Mouse (Mus musculus) retina, postnatal 7 days (tissue): ENCODE results near the gene Srrm3.

Experiments used
- DNase-seq: peaks from one replicate; pipeline ENCODE4 v3.0.0-alpha.2; 2012; ENCODE audit warnings: low read depth, low spot score

The Srrm3 gene

DNA sequence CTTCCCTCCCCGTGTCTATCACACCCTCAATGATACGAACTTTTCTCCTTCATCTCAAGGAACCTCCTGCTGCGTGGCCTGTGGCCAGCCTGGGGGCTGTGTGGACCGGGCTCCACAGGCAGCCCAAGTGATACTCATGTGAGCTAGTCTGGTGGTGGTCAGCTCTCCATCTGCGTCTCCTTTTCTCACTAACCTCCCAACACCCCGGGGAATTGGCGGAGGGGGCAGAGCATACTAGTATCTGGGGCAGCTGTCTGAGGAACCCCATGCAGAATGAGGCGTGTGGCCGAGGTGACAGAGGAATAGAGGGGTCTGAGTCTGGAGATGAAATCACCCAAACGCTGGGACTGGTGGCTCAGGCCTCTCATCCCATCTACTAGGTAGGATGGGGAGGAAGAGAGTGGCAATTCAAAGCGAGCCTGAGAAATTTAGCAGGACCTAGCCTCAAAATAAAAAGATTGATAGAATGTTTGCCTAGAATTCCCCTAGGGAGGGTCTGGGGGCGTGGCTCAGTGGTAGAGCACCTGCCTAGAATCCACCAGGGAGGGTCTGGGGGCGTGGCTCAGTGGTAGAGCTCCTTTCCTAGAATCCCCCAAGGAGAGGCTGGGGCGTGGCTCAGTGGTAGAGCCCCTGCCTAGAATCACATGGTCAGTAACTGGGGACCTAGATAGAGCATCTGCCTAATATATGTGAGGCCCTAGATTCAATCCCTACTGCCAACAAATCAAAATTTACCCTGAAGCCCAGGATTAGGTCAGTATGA lies 63.2 kb downstream of the Srrm3 start:
- DNase-seq, result no peak

DNA sequence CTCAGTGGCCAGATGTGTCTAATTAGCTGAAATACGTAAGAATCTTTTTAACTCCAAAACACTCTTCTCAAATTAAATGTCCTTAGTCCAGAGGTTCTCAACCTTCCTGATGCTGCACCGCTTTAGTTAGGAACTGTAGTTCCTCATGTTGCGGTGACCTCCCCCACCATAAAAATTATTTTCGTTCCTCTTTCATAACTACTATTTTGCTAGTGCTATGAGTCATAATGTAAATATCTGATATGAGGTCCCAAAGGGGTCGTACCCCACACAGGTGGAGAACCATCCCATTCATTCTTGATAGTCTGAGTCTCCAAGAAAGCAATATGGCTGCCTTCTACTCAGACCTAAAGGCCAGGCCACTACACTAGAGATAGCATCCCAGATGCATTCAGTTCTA lies 63.8 kb downstream of the Srrm3 start:
- no peak for DNase-seq

DNA sequence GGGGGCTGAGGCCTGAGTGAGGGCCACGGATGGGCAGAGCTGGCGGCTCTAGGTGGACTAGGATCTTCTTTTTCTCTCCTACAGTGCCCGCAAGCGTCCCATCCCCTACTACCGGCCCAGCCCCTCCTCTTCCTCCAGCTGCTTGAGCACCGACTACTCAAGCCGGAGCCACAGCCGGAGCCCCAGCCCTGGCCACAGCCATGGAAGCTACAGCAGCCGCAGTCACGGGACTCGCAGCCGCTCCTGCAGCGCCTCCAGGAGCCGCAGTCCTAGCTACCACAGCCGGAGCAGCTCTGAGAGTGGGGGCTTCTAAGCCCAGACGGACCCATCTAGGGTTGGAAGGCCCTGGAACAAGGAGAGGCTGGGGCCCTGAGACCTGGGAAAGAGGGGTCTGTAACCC lies 66.3 kb downstream of the Srrm3 start:
- DNase-seq, result no peak

DNA sequence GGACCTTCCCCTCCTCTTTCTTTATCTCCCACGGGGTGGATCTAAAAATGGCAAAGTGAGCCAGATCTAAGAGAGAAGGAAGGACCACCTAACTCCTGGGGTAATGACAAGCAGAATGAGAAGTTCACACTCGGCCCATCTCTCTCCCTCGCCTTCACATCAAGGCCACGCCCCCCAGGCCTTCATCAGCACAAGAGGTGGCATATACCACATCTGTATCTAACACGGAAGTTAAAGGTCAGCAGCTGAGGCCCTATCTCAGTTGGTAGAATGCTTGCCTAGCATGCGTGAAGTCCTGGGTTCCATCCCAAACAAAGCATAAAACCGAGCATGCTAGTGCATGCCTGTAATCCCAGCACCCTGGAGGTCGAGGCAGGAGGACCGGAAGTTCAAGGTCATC lies 67.1 kb downstream of the Srrm3 start:
- no peak for DNase-seq

DNA sequence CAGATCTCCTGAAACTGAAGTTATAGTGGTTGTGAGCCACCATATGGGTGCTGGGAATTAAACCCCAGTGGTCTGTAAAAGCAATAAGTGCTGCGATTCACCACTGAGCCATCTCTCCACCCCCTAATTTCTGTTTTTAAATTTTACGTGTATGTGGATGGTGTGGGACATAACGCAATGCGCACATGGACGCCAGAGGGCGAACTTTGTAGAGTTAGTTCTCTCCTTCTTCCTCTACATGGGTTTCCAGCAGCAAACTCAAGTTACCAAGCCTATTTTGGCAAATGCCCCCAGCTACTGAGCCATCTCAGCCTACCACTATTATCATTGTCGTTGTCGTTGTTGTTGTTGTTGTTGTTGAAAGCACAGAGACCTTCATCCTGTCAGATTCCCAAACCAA lies 70.5 kb downstream of the Srrm3 start:
- no peak for DNase-seq

DNA sequence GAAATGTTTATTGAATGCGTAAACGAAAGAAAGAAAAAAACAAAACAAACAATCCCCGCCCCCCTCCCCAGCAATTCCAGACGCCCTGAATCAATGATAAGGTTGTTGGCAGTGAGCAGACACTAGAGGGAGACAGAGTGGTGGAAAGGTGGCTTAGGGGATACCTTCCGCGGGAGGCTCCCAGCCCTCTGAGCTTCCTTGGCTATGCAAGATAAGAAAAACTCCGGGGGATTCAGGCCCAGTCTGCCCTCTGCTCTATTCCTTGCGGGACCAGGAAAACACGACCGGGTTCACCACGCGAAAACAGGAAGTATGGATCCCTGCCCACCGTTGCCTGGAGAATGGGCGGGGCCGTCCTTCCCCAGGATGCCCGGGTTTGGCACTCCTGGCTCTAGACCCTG lies 71.1 kb downstream of the Srrm3 start:
- DNase-seq, result peak; percentile 64

DNA sequence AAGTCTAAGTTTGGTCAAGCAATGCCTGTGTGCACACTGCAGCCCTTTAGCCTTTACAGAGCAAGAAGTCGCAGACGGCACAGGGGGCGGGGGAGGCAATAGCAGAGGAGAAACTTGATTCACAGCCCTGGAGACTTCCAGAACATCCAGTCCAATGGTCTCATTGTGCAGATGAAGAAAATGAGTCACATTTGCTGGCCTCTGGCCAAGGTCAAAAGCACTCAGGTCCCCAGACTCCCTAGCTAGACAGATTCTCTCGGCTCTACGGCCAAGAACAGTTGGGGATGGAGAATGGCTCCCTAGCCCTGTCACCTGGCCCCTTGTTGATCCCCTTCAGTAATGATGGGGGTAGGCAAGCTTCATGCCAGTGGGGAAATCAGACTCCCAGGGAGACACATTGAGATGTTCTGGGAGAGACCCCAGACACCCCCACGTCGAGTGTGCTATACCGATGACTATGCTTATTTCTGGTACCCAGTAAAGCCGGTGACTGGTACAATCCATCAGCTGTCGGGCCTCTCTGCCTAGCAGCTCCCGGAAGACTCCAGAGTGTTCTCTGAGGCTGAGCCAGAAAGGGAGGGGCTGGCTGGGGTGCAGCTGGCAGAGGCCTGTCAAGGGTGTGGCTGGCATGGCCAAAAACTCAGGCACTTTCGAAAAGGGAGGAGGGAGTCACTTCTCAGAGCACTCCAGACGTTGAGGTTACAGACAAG lies 72.9 kb downstream of the Srrm3 start:
- DNase-seq, result no peak

DNA sequence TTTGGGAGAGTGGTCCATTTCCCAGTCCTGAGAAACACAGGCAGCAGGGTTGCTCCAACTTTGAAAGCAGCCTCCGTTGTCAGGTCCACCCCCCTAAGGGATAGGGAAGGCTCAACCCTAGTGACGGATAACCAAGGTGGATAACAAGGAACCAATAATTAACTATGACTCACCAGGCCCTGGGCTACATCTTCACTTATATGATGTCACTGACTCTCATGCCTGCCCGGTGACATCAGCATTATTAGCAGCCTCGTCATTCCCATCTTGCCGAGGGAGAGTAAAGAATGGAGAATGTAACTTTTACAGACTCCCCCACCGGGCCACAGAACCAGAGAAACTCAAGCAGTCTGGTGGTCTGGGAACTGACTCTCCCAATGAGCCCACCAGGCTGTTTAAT lies 78.0 kb downstream of the Srrm3 start:
- DNase-seq, result no peak

DNA sequence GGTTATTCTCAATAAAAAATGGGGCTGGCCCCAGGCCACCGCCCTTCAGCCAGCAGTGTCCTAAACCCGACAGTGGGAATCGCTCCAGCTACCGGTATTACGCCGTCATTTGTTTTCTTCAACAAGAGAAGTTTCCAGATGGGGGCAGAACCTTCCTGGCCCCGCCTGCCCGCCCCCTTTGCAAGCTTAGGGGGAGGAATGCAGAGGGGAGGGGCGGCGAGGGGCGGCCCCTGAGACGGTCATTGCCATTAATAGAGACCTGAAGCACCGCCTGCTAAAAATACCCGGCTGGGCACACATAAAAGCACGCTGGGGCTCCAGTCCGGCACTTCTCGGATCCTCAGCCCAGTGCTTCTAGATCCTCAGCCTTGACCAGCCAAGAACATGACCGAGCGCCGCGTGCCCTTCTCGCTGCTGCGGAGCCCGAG lies 81.0 kb downstream of the Srrm3 start, which contains the start of gene Hspb1:
Gene Hspb1 (plus strand): TSS at position 245 of the 428 bp plus-strand sequence.
- no peak for DNase-seq

DNA sequence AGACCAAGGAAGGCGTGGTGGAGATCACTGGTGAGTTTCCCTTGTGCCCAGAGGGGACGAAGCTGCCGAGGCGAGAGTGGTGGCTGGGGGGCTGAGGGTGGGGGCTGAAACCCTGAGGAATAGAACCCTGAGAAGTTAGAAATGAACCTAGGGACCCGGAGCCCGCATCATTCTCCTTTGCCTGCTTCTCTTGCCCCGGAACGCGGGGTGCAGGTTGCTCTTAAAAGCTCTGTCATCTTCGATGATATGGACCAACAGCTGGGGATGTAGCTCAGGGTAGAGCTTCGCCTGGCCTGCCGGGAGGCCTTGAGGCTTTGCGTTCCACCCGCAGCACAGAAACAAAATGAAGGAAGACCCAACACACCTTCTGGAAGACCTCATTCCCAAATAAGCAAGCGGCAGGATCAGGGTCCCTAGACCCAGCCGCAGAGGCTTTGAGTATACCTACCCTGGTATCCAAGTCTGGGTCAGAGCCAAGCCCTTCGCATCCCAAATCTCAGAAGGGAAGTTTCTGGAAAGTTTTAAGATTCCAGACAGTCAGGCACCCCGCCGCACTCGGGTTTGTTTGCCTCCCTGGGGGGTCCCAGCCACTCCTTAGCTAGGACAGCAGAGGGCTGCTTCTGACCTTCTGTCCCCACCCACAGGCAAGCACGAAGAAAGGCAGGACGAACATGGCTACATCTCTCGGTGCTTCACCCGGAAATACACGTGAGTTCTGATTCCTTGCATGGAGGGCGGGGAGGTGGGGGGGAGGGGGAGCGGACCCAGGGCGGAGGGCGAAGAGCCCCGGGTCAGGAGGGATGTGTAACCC lies 81.9 kb downstream of the Srrm3 start:
- no peak for DNase-seq

DNA sequence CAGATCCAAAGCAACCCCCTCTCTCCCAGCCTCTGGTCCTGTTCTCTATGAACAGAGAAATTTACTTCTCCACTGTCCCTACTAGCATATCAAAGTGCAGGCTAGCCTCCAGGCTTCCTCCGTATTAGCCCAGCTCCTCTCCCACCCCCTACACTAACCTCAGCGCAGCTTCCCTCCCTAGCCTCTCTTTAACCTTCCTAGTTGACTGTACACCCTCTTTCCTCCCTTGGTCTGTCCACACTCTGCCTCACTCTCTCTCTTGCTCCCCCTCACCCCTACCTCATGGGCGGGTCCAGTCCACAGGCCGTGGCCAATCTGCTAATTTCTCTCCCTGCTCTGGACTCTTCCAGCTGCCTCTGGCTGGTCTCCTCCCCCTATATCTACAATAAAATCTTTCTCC lies 83.6 kb downstream of the Srrm3 start:
- DNase-seq, result no peak

DNA sequence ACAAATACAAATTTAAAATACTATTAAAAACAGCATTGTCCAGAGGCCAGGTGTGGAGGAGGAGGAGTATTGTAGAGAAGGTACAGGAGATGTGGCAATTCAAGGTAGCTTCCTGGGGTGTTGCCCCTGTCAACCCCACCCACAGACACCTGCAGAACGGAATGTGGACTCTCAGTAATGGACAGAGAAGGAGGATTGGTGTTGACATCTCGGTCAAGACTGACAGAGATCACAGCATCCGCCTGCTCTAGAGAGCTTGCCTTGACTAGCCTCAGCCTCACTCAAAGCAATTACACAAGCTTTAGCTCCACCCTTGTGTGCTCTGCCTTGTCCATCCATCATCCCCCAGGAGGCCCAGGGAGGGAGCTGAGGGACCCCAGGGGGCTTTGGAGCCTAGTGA lies 84.2 kb downstream of the Srrm3 start:
- no peak for DNase-seq

DNA sequence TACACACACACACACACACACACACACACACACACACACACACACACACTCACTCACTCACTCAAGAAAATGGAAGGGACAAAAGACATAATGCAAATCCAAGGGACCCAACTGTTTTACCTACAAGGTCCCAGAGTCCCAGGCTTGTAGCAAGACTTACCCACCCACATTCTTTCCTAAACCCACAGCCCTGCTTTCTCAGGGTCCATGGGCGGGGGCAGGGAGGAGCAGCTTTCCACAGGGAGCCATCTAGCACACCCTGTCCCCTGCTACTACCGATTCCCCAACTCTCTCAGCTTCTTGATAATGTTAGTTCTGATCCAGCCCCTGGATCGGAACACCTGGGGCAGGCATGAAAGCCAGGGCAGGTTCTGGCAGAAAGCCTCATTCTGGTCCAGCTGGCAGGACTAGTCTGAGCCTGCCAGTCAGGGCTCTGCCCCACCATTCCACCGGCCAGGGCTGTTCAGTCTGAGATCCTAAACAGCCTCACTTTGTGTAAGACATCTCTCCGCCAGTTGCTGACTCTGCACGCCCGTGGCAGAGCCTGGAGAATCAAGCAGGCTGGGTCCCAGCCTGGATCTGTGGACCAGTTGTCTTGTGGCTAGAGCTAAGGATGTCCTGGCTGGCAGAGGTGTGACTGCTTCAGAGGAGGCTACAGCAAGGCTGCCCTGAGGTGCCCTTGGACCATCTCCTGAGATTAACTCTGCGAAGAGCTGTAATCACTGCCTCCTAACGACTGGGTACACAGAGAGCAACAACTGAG lies 86.1 kb downstream of the Srrm3 start:
- no peak for DNase-seq

DNA sequence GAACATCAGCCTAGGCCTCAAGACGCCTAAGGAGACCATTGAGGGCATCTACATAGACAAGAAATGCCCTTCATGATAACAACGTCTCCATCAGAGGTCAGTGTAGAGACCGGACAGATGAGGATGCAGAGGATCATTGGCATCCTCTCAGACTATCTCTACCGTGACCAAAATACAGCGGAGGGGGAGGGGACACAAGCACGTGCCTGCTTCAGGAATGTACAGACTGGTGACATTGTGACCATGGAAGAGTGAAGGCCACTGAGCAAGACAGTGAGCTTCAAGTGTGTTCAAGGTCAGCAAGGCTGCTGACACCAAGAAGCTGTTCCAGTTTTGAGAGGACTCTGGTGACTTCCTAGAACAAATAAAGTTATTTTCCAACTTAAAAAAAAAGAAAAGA lies 88.3 kb downstream of the Srrm3 start:
- no peak for DNase-seq

DNA sequence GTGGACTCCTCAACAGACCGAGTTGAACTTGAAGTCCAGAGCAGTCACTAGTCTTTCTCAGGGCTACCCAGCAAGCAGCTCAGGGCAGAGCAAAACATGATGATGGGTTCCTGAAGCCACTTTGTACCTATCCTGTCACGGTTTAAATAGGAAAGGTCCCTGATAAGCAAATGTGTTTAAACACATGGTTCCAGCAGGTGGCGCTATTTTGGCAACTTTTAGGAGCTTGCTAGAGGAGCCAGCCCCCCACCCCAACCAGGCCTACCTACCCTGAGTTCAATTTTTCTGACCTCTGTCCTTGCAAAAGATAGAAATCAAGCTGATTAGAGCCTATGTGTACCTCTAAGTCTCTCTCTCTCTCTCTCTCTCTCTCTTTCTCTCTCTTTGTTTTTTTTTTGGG lies 91.3 kb downstream of the Srrm3 start:
- DNase-seq, result no peak

DNA sequence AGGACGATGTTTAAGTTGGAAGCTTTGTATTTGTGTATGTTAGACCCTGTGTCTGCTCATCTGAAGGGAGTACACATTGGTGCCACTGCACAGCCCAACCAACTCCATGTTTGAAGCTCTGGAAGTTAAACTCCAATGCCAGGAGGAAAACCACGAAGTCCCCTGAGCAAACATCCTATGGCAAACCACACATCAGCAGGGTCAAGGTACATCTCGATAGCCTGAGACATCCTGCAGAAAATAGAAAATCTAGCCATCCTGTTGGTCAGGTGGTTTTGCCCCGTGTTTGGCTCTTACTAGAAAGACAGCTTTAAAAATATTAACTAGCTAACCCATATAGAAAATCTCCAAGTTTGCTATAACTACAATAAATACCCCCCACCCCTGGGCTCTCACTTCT lies 92.3 kb downstream of the Srrm3 start:
- DNase-seq, result no peak

DNA sequence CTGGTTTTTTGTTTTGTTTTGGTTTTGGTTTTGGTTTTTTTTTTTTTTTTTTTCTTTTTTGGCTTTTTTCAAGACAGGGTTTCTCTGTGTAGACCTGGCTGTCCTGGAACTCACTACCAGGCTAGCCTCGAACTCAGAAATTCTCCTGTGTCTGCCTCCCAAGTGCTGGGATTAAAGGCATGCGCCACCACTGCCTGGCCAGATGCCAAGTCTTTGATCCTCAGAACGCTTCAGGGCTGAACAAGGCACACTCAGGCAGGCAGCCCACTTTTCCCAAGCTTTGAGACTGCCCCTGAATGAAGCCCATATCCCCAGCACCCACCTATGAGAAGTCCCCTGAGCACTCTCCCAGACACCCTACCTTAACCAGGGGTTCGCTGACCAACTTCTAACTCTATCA lies 93.1 kb downstream of the Srrm3 start:
- no peak for DNase-seq

DNA sequence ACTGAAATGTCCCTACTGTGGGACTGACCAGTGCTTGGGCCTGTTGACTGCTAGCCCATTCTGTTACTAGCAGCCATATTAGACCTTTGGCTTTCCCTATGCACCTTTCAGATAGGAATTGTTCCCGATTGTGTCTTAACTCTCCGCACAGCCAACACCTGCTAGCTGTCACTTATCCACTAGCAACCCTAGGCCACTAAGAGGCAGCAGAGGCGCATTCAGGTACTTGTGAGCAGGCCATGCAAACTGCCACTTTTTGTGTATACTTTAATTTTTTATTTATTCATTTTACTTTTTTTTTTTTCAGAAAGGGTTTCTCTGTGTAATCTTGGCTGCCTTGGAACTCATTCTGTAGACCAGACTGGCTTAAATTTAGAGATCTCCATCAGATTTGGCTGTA lies 94.0 kb downstream of the Srrm3 start:
- no peak for DNase-seq

DNA sequence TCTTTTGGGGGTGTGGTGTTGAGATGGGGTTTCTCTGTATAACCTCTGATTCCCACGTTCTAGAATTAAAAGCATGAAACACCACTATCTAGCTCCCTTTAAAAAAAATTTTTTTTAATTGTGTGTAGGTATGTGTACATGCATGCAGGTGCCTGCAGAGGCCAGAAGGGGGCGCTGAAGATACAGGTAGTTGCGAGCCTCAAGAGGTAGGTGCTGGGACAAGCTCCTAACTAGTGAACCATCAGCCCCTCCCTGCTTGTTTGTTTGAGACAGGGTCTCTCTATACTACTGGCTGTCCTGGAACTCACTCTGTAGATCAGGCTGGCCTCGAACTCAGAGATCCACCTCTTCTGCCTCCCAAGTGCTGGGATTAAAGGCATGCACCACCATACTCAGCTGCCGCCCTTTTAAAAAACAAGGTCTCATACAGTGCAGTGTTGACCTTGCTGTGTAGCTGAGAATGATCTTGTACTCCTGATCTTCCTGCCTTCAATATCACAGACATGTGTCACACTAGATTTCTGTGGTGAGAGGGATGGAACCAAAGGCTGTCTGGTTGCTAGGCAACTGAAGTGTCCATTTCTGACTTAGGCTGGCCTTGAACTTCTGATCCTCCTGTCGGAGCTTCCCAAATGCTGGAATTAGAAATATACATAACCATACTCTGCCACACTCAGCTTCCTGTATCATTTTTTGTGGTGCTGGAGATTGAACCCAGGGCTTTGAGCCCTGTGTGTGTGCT lies 94.8 kb downstream of the Srrm3 start:
- no peak for DNase-seq

DNA sequence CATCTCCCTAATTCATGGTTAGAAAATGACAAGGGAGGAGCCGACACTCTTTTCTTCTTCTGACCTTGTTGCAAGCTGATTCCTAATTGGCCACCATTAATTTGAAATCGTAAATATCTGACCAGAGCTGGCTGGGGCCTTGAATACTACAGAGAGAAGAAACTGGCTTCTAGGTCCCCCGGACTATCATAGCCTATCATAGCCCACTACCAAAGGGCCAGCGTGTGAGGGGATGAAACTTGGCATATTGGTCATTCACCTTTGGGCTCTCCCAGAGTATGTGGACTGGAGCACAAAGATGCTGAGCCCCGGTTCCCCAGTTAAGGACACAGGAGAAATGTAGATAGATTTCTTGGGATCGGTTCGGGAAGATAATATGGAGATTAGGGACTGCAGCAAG lies 96.4 kb downstream of the Srrm3 start:
- DNase-seq, result no peak

DNA sequence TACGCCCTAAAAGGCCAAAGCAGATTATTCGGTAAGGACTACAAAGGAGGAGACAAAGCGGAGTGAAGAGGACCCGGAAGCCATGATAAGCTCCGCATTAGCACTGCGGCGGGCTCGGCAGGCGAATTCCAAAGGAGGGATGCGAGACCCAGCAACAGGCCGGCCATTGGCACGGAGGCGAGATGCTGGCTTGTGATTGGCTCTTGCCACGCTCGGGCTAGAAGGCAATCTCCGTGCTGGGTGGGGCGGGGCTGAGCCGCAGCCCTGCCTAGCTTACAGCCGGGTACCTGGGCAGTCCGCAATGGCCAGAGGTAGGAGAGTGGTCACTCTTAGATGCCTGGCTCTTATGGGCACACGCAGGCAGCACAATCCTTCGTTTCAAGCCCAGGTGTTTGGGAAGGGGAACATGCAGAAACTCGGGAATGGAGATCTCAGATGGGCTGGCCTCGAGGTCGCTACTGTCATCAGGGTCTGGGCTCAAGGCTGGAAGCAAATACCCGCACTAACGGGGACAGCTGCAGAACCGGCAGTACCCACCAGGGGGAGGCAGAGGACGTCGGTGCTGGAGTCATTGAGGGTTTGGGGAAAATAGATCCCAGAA lies 97.0 kb downstream of the Srrm3 start:
- DNase-seq, result peak; percentile 85
